Mouse (Mus musculus) embryonic facial prominence, embryonic 10.5 days (tissue): ENCODE results near the gene Zscan20. TPM values are rescaled to one million over a fixed set of nuclear protein-coding genes. Genes with fewer than 3 reads are reported as not detected.

Experiments used
- polyA plus RNA-seq: library from polyadenylated mRNA; unstranded; fragments of >200 nt; fragmentation: Nextera tagmentation; extraction: Ambion mirVana; gene quantifications from 2 replicates; pipeline ENCODE4 v1.2.1, GENCODE M21; 2016

Zscan20 gene
- polyA plus RNA-seq, 1 experiment from 2014 or later, result 7.1 TPM

Other genes starting within 250 kb of the Zscan20 start
- gene Tlr12, start 8.5 kb upstream of the Zscan20 start, polyA plus RNA-seq, result 0.41 and 0.60 TPM in 2 replicates
- gene Phc2, start 44.6 kb upstream of the Zscan20 start, polyA plus RNA-seq, result 69.5 and 84.4 TPM in 2 replicates
- 0.09 and 0.12 TPM in 2 replicates for gene A3galt2, start 145.3 kb upstream of the Zscan20 start, polyA plus RNA-seq
- 38.7 and 39.0 TPM in 2 replicates for gene Zfp362, start 195.9 kb upstream of the Zscan20 start, polyA plus RNA-seq